Mouse (Mus musculus) regulatory T cell (primary cell): ENCODE measurements around the gene Stard3.
"Not testable (repeated sequence)": the region's sequence is repeated elsewhere in the genome, so short reads cannot be mapped to it uniquely, and the experiment has no call there.

Source experiments
- in situ Hi-C: fragments of 300-600 bp; cut with MboI, MseI; formaldehyde crosslinking; loops from one replicate; pipeline ENCODE4 v1.15.1; 2025; ENCODE audit warnings: high pct_unique_total_duplicates

Gene Stard3

GRCm38 (mm10) chr11:98371556-98372240 is 13.5 kb downstream of the Stard3 start:
- in situ Hi-C loops: no loop called here

GRCm38 (mm10) chr11:98372406-98372805 is 14.2 kb downstream of the Stard3 start:
- in situ Hi-C loops: no loop called here

GRCm38 (mm10) chr11:98373244-98373643 is 15.1 kb downstream of the Stard3 start:
- in situ Hi-C loops: no loop called here

- in situ Hi-C loops: no loop called here
Measured at GRCm38 (mm10) chr11:98374266-98374665, 16.1 kb downstream of the Stard3 start.

GRCm38 (mm10) chr11:98376756-98377155 is 18.6 kb downstream of the Stard3 start:
- in situ Hi-C loops: loop anchor here (5.0 kb wide), 1 partner anchor 104 kb away; no protein-coding TSS in a partner anchor

- in situ Hi-C loops: loop anchor here (5.0 kb wide), 1 partner anchor 105 kb away; no protein-coding TSS in a partner anchor
Measured at GRCm38 (mm10) chr11:98377787-98378186, 19.6 kb downstream of the Stard3 start.

GRCm38 (mm10) chr11:98379379-98379778 is 21.2 kb downstream of the Stard3 start:
- in situ Hi-C loops: loop anchor here (5.0 kb wide), 1 partner anchor 107 kb away; no protein-coding TSS in a partner anchor

GRCm38 (mm10) chr11:98380106-98380505 is 21.9 kb downstream of the Stard3 start:
- in situ Hi-C loops: no loop called here

GRCm38 (mm10) chr11:98381651-98382050 is 23.5 kb downstream of the Stard3 start:
- in situ Hi-C loops: no loop called here

GRCm38 (mm10) chr11:98382405-98382804 is 24.2 kb downstream of the Stard3 start:
- in situ Hi-C loops: not testable (repeated sequence)

- in situ Hi-C loops: no loop called here
Measured at GRCm38 (mm10) chr11:98383261-98384030, 25.3 kb downstream of the Stard3 start, which contains the start of gene Tcap. Tcap (plus strand) TSS chr11:98383811.

- in situ Hi-C loops: no loop called here
Measured at GRCm38 (mm10) chr11:98384216-98384615, 26.0 kb downstream of the Stard3 start.

GRCm38 (mm10) chr11:98384721-98385637 is 26.8 kb downstream of the Stard3 start:
- in situ Hi-C loops: loop anchor here (5.0 kb wide), 2 partner anchors 47 to 268 kb away; no protein-coding TSS in a partner anchor

GRCm38 (mm10) chr11:98385638-98386585 is 27.7 kb downstream of the Stard3 start, which contains the start of gene Pnmt:
Pnmt (plus strand) TSS chr11:98386450.
- in situ Hi-C loops: loop anchor here (5.0 kb wide), 2 partner anchors 46 to 269 kb away; no protein-coding TSS in a partner anchor

- in situ Hi-C loops: loop anchor here (5.0 kb wide), 2 partner anchors 46 to 269 kb away; no protein-coding TSS in a partner anchor
Measured at GRCm38 (mm10) chr11:98386596-98386995, 28.4 kb downstream of the Stard3 start.

GRCm38 (mm10) chr11:98387056-98387577 is 28.9 kb downstream of the Stard3 start:
- in situ Hi-C loops: loop anchor here (5.0 kb wide), 2 partner anchors 45 to 270 kb away; no protein-coding TSS in a partner anchor

GRCm38 (mm10) chr11:98388282-98388681 is 30.1 kb downstream of the Stard3 start:
- in situ Hi-C loops: loop anchor here (5.0 kb wide), 2 partner anchors 44 to 271 kb away; no protein-coding TSS in a partner anchor

- in situ Hi-C loops: loop anchor here (5.0 kb wide), 2 partner anchors 43 to 272 kb away; no protein-coding TSS in a partner anchor
Measured at GRCm38 (mm10) chr11:98389221-98389780, 31.1 kb downstream of the Stard3 start.

- in situ Hi-C loops: no loop called here
Measured at GRCm38 (mm10) chr11:98390141-98390540, 32.0 kb downstream of the Stard3 start.
